Mouse (Mus musculus) ES-CJ7 (cell line): ENCODE measurements around the gene Afg1l.

Source experiments
- DNase-seq: peaks from one replicate; pipeline ENCODE4 v3.0.0; 2011; ENCODE audit warnings: low read depth, low spot score

The Afg1l gene

GRCm38 (mm10) chr10:42297954-42298353 lies 180.4 kb downstream of the Afg1l start:
- DNase-seq, result peak; percentile 51

- DNase-seq, result no peak
Measured at GRCm38 (mm10) chr10:42297109-42297508, 181.3 kb downstream of the Afg1l start.

GRCm38 (mm10) chr10:42296559-42296958 lies 181.8 kb downstream of the Afg1l start:
- DNase-seq, result no peak

- peak; percentile 46 for DNase-seq
Measured at GRCm38 (mm10) chr10:42295028-42295427, 183.3 kb downstream of the Afg1l start.

GRCm38 (mm10) chr10:42294392-42294791 lies 184.0 kb downstream of the Afg1l start:
- DNase-seq, result no peak

- no peak for DNase-seq
Measured at GRCm38 (mm10) chr10:42293877-42294276, 184.5 kb downstream of the Afg1l start.

GRCm38 (mm10) chr10:42291360-42291759 lies 187.0 kb downstream of the Afg1l start:
- peak; percentile 74 for DNase-seq

GRCm38 (mm10) chr10:42287666-42288065 lies 190.7 kb downstream of the Afg1l start:
- DNase-seq, result no peak

GRCm38 (mm10) chr10:42278307-42278850 lies 200.0 kb downstream of the Afg1l start:
- DNase-seq, result peak; percentile 57

GRCm38 (mm10) chr10:42277476-42278306 lies 200.7 kb downstream of the Afg1l start:
- DNase-seq, result peak; percentile 99

- peak; percentile 79 for DNase-seq
Measured at GRCm38 (mm10) chr10:42276507-42277345, 201.6 kb downstream of the Afg1l start, which contains the start of gene Foxo3. TSS of gene Foxo3 (minus strand) at chr10:42276755.

- DNase-seq, result peak; percentile 60
Measured at GRCm38 (mm10) chr10:42275871-42276501, 202.4 kb downstream of the Afg1l start.

- DNase-seq, result peak; percentile 42
Measured at GRCm38 (mm10) chr10:42275401-42275870, 202.9 kb downstream of the Afg1l start.

- DNase-seq, result no peak
Measured at GRCm38 (mm10) chr10:42274712-42275400, 203.5 kb downstream of the Afg1l start.

- DNase-seq, result peak; percentile 81
Measured at GRCm38 (mm10) chr10:42273760-42274691, 204.3 kb downstream of the Afg1l start.

GRCm38 (mm10) chr10:42273403-42273759 lies 205.0 kb downstream of the Afg1l start:
- DNase-seq, result no peak

GRCm38 (mm10) chr10:42271454-42272230 lies 206.7 kb downstream of the Afg1l start:
- no peak for DNase-seq

GRCm38 (mm10) chr10:42270277-42271083 lies 207.9 kb downstream of the Afg1l start:
- no peak for DNase-seq
